Mouse (Mus musculus): ENCODE results near the gene Cenpj.

The Cenpj gene

GRCm38 (mm10) chr14:56545491-56545890, 29.7 kb downstream of the Cenpj start:
- DNase-seq (ENCODE audit: low read depth, low spot score): no peak

GRCm38 (mm10) chr14:56544946-56545345, 30.3 kb downstream of the Cenpj start:
- no peak for DNase-seq (ENCODE audit: low read depth, low spot score)

GRCm38 (mm10) chr14:56530788-56531187, 44.4 kb downstream of the Cenpj start:
- DNase-seq (ENCODE audit: low read depth, low spot score): no peak

DNA sequence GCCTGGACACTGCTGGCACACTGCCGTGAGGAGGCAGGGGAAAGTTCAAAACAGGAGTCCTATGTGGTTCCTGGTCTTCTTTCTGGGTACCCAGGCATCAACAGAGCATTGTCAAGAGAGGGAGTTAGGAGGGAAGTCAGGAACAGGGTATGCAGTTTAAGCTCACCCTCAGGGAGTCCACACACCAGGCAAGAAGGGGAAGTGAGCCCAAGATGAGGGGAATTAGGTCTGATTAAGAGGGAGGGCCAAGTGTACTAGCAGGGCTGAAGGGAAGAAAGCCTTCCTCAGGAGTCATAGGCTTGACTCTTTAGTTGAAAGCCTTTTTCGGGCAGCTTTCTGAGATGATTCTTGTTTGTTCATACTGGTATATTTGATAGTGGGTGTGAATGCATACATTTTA, 60.5 kb downstream of the Cenpj start:
- DNase-seq (ENCODE audit: low read depth, low spot score): no peak

- peak; percentile 24 for DNase-seq (ENCODE audit: low read depth, low spot score)
These were observed 63.1 kb downstream of the Cenpj start for GRCm38 (mm10) chr14:56512084-56512483.

DNA sequence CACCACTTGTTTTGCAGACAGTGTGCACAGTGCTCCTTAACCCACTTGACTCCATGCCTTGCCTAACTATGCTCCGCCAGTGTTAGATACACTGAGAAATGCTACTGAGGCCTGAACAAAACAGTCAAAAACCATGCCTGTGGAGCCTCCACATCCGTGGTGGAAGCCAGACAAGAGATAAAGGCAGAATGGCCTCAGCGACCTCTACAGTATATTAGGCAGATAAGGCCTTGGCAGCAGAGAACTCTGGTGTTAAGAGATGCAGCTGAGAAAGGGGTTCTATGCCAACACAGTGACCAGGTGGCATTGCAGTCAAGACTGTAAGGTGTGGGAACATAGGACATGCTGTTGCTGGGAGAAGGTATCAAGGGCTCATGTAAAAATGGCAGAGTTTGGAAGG, 68.5 kb downstream of the Cenpj start:
- DNase-seq (ENCODE audit: low read depth, low spot score): no peak

DNA sequence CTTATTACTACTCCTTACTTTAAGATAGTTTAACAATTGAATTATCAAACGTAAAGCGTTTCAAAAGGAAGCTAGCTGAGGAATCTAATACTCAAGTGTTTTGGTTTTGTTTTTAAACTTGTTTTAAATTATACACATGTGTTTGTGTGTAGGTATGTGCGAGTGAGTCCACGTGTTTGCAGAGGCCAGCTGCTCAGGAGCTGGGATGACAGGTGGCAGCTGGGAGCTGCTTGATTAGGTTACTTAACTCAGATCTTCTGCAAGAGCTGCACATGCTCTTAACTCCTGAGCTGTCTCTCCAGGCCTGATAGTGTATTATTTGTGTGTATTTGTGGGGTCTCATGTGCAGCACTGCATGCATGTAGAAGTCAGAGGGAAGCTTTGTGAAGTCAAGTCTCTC, 72.8 kb downstream of the Cenpj start:
- no peak for DNase-seq (ENCODE audit: low read depth, low spot score)

- no peak for DNase-seq (ENCODE audit: low read depth, low spot score)
These were observed 85.4 kb downstream of the Cenpj start for GRCm38 (mm10) chr14:56489806-56490205.
